Mouse (Mus musculus) urinary bladder, postnatal 4 days (tissue): ENCODE measurements around the gene Fbxw4.
A peak's percentile ranks its signal among the peaks of the same experiment; 100 is the strongest.

Experiments
- DNase-seq, 2 experiments: peaks; one replicate each; pipeline ENCODE4 v3.0.0; 2021 to 2022; ENCODE audit warnings: low spot score in 2 of 2

Gene Fbxw4

GRCm38 (mm10) chr19:45659738-45660502 is at the start of gene Fbxw4:
TSS of gene Fbxw4 (minus strand) at chr19:45660312.
- DNase-seq = peak; percentile 59 to 68

GRCm38 (mm10) chr19:45708704-45709103 is 48.6 kb upstream of the Fbxw4 start:
- DNase-seq = no peak

GRCm38 (mm10) chr19:45696281-45696600 is 36.1 kb upstream of the Fbxw4 start:
- DNase-seq = no peak

DNA sequence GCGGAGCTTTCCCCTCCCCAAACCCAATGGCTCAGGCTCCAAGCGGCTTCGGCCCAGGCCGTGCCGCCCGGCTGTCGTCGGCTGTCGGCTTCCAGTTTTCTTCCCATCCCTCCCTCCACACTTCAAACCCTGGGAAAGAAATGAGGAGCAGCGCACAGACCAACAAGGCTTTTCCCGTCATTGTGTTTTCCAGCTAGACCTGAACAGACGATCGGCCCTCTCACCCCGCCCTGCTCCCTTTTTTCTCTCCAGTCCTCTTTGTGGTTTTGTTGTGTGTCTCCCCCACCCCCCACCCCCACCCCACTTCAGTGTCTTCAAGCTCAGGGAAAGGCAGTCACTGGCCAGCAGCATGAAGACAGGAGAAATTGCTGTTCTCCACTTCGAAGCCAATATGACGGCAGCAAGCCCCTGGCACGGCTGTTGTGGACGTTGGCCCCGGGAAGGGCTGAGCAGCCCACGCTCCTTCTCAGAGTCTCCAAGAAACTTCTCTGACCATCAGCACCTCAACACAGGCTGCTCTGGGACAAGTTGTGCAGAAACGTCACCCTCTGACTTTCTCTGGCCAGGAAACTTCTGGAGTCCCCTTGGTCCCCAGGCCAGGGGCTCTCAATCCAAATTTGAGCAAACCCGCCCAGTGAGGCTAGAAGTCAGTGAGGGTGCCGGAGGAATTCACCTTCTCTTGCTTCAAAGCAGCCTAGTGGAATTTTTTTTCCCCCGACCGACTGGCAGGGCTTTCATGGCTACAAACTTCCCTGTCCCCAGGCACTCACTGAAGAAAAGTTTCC is 35.6 kb upstream of the Fbxw4 start:
- no peak for DNase-seq

- no peak for DNase-seq
Measured at GRCm38 (mm10) chr19:45694056-45694455, 33.9 kb upstream of the Fbxw4 start.

DNA sequence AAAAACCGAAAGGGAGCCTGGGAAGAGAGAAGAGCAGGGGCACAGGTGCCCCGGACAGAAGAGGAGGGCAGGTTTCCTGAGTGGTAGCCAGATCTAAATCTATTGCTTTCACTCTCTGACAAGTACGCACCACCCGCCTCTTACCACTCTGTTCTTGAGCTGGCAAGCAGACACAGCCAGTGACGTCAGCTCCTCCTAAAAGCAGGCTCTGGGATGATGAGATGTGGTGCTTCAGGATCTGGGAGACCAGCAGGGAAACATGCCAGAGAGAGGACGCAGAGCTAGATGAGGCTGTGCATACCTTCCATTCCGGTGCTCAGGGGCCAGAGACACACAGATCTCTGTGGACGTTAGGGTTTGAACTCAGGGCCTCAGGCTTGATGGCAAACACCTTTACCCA is 32.1 kb upstream of the Fbxw4 start:
- DNase-seq = no peak

- DNase-seq = no peak
Measured at GRCm38 (mm10) chr19:45691001-45691535, 31.0 kb upstream of the Fbxw4 start.

DNA sequence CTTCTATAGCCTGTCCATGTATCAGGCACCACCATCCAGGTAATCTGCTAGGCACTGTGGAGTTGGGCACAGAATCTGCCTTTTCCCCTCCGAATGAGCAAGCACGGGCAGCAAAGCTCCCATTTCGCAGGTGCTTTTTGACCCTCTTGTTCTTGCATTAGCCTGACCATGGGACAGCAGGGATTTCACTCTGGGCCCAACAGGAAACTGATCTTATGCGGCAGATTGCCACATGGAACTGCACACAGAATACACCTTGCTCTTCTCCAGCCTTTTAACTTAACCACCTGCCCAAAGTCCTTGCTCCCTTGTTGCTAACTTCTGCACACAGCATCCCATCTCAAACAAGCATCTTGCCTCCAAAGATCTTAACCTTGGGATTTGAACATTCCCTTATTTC is 26.9 kb upstream of the Fbxw4 start:
- DNase-seq = no peak

DNA sequence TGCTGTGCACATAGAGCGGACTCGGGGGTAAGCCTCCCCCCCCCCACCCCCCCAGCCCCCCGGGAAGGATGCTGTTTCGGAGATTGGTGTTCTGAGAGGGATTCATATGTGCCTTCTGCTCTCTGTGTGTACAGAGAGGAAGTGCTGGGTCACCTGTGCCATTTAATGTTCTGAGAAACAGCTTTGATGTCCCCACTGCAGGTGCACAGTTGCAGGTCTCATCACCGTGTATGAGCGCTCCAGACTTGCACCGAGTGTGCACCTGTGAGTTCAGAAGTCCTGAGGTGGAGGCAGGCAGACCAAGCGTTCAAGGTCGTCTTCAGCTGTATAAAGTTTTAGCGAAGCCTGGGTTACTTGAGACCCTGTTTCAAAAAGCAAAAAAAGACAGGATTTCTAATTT is 23.6 kb upstream of the Fbxw4 start:
- DNase-seq = no peak

- DNase-seq = no peak
Measured at GRCm38 (mm10) chr19:45680495-45681130, 20.5 kb upstream of the Fbxw4 start.

DNA sequence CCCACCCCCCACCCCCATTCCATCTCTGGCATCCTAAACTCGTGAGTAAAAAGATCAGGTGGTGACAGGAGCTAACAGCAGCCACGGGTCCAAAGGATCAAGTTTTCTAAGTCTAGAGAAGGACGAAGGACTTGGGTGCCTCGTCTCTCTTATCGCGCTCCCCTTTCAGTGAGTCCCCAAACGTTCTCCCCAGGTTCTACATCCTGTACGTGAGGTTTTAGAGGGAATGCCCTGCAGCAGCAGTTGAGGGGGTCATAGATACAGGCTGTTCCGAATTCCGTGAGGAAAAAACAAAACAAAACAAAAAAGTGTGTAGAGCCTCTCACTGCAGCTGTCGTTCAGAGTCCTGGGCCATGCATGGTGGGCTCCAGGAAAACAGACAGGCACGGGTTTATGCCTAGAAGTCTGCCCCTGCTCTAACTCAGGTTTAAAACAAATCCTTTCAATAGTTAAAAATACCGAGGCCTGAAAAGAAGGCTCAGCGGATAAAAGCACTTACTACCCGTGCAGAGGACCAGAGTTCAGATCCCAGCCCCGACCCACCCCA is 16.7 kb upstream of the Fbxw4 start:
- DNase-seq = no peak

DNA sequence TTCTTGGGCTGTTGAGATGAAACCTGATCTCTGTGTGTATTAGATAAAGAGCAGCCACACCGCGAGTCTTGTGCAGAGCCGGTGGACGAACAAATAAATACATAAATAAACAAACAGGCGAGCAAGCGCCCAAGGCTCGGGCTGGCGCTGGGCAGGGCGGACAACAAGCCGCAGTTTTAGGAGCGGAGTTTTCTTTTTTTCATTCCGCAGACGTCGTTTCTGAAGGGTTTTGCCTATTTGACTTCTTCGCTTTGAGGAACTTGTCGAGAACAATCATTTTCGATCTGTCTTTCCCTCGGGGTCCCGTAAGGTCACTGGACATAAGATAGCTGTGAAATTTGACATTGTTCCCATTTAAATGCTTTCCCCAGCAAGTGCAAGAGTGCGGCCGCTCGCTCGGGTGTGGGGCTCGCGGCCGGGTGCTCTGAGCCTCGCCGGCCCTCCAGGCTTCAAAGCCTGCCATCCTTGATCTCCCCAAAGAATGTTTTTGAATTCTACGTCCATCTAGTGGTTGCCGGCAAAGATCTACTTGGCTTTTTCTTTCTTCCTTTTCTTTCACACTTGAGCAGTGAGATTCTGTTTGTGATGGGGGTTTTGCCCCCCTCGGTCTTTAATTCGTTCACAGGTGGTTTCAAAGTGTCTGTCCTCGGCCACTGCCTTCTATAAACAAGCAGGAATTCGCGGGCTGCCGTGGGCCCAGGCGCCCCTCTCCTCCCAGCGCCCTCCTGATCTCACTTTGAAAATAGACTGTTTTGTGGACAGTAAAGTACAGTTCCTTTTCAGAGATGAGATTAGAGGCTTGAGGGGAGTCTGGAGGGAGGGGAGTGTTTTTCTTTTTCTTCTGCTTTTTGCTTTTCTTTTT is 15.8 kb upstream of the Fbxw4 start:
- DNase-seq = no peak

GRCm38 (mm10) chr19:45675196-45675595 is 15.1 kb upstream of the Fbxw4 start:
- DNase-seq = no peak

GRCm38 (mm10) chr19:45672971-45673370 is 12.9 kb upstream of the Fbxw4 start:
- no peak for DNase-seq

DNA sequence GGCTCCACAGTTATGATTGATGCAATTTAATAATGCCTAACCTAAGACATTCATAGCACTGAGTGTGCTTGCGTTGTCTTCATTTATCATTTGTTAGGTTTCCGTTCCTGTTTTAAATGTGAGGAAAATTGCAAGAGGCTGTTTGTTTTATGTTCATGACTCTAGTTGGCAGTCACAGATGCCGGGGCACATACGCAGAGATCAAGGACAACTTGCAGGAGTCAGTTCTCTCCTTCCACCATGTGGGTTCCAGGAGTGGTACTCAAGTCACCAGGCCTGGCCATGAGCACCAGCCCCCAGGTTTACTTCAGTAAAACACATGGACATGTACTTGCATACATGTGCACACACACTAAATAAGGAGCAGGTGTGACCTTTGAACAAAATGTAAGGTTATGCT is 8.9 kb upstream of the Fbxw4 start:
- DNase-seq = no peak

DNA sequence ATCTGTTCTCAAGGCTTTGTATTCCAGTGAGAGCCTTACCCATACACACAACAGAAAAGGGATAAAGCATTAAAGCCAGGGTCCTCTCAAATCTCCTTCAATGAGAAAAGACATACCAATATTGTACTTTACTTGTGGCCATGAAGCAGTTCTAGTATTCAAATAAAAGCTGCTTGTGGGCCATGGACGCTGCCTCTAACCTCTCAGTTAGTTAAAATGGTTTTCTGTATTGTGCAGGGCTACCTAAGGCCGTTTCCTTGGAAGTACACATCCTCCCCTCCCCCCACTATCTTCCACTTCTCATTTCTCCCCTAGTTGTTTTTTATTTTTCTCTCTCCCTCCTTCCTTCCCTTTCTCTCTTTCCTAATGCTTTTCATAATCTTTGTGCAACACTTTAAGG is 3.7 kb upstream of the Fbxw4 start:
- DNase-seq = no peak

- no peak for DNase-seq
Measured at GRCm38 (mm10) chr19:45660503-45660790, 335 bp upstream of the Fbxw4 start.

DNA sequence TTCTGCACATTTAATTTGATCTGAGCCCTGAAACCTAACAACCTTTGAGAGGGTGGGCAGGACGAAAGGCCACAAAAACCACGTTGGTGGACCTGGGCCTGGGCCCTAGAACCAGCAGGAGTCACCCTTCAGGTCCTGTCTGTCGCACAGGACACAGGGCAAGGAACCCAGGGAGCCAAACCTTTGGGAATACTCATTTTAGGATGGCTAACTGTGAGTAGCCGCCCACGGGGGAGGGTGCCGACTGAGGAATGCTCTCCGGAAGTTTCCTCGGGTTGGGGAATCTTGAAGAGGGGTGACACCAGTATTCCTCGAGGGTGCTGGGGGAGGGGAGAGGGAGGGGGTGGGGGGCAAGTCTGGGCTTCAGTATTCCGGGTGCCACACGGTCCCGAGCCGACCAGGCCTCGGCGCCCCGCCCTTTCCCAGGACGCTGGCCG is 793 bp downstream of the Fbxw4 start:
- DNase-seq = no peak

DNA sequence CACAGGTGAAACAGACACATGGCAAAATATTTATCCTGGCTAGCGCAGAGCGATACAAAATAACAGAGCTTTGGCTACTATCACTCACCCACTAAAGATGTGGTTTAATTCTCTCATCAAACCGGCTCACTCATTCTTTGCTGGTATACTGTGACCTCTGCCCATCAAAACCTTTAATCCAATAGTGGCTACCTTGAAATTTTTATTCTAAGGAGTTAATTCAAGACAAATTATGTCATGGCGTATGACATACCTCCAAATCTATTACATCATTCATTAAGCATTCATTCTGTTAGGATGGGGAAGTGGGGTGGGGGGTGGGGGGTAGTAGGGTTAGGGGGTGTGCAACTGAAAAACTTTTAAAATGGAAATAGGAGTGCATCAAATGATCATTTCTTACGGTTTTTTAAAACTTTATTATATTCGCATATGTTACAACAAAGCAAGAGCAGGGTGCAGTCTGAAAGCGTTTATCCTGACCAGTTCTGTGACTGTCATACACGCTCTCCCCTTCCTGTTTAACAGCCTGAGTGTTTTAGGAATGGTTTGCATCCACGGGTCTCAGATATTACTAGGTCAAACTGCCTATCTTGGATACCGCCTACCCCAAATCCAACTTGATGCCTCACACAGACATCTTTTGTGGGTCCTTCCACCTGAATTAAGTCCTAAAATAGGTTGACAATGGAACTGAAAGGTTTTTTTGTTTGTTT is 1.4 kb downstream of the Fbxw4 start:
- DNase-seq = no peak

GRCm38 (mm10) chr19:45657828-45658227 is 2.3 kb downstream of the Fbxw4 start:
- DNase-seq = no peak
